Mouse (Mus musculus) intestine, postnatal 0 days (tissue): ENCODE results near the gene Gtf3c1. TPM values are rescaled to one million over a fixed set of nuclear protein-coding genes. Genes with fewer than 3 reads are reported as not detected.
"Not testable (repeated sequence)": the region's sequence is repeated elsewhere in the genome, so short reads cannot be mapped to it uniquely, and the experiment has no call there.

Experiments
- ATAC-seq: fragments of 200-750 bp; cut with Nextera tagmentation; 2 replicates; pipeline ENCODE4 v1.8.0; 2017; ENCODE audit warnings: mild to moderate bottlenecking, moderate TSS enrichment, moderate library complexity
- H3K27ac ChIP-seq: fragments of 300-500 bp; sonication (generic); 2 replicates; pipeline ENCODE4 v1.5.1; 2014; ENCODE audit warnings: mild to moderate bottlenecking, low read depth, low read length, moderate library complexity
- H3K27me3 ChIP-seq: fragments of 300-500 bp; sonication (generic); replicated peaks from 2 replicates; pipeline ENCODE4 v1.6.1; 2014; ENCODE audit warnings: low read length, mixed read lengths; ENCODE audit not compliant: control insufficient read depth, insufficient read depth
- H3K36me3 ChIP-seq: fragments of 300-500 bp; sonication (generic); 2 replicates; pipeline ENCODE4 v1.6.1; 2014; ENCODE audit warnings: mild to moderate bottlenecking, moderate library complexity; ENCODE audit not compliant: control insufficient read depth, insufficient read depth
- H3K4me1 ChIP-seq: fragments of 300-500 bp; sonication (generic); replicated peaks from 2 replicates; pipeline ENCODE4 v1.6.1; 2014; ENCODE audit warnings: antibody characterized with exemption, low read length, mixed read lengths; ENCODE audit not compliant: control insufficient read depth, insufficient read depth
- H3K4me2 ChIP-seq: fragments of 300-500 bp; sonication (generic); replicated peaks from 2 replicates; pipeline ENCODE4 v1.6.1; 2014; ENCODE audit warnings: low read depth, mild to moderate bottlenecking, moderate library complexity
- H3K4me3 ChIP-seq: fragments of 300-500 bp; sonication (generic); 2 replicates; pipeline ENCODE4 v1.5.1; 2014; ENCODE audit warnings: low read depth, low read length
- H3K9ac ChIP-seq: fragments of 300-500 bp; sonication (generic); 2 replicates; pipeline ENCODE4 v1.6.1; 2014; ENCODE audit warnings: mild to moderate bottlenecking, low read depth, low read length
- H3K9me3 ChIP-seq: fragments of 300-500 bp; sonication (generic); 2 replicates; pipeline ENCODE4 v1.6.1; 2016; ENCODE audit warnings: mixed run types; ENCODE audit not compliant: control insufficient read depth
- CTCF ChIP-seq: sonication (generic); IDR thresholded peaks from 2 replicates; pipeline ENCODE4 v1.5.1; 2016; ENCODE audit warnings: low read depth, mild to moderate bottlenecking, control low read depth, antibody characterized with exemption, moderate library complexity
- WGBS: fragments of 180-500 bp; shearing (Covaris S2); extraction: QIAGEN DNeasy Blood & Tissue Kit; methylation state at CpG from one replicate; pipeline ENCODE4 v1.1.7; 2014; 5-methylcytosine and 5-hydroxymethylcytosine counted together
- polyA plus RNA-seq: library from polyadenylated mRNA; unstranded; fragments of >200 nt; fragmentation: Nextera tagmentation; extraction: Ambion mirVana; gene quantifications from 2 replicates; pipeline ENCODE4 v1.2.1, GENCODE M21; 2015

Gtf3c1 gene
- polyA plus RNA-seq, 1 experiment from 2014 or later = 6.8 TPM

DNA sequence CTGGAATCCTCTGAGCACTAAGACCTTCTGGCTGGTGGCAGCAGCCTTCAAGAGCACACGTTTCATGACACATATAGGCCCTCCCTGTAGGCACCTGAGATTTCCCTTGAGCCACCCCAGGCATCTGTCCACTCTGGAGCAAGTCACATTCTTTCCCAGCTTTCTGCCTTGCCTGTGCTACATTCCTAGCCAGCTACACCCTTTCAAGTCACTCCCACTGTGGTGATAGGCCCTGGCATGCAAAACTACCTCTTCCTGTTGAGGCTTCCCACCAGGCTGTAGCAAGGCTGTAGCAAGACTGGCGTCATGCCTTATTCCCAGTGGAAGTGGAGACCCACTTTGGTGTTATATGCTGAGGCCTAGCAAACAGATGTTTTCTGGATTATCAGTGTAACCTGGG, 9.1 kb upstream of the Gtf3c1 start:
- H3K27me3 ChIP-seq = no peaks in the 10 kb centered on the region
- H3K4me3 ChIP-seq = no peak overlapping the region
- peak overlapping the region; percentile 55; the same call in 1 of the 2 replicates for H3K27ac ChIP-seq
- H3K9me3 ChIP-seq = no peaks in the 10 kb centered on the region
- ATAC-seq = peak; percentile 52
- no peaks in the 10 kb centered on the region for H3K36me3 ChIP-seq
- 0 out of 2 replicates have a peak, but pooled peaks cover 3% of the 10 kb centered on the region for H3K4me1 ChIP-seq
- no peak overlapping the region for H3K4me2 ChIP-seq
- H3K9ac ChIP-seq = no peak overlapping the region
- WGBS = 34% methylated on average over 2 of the region's 2 CpGs
- no peak for TF ChIP-seq CTCF

DNA sequence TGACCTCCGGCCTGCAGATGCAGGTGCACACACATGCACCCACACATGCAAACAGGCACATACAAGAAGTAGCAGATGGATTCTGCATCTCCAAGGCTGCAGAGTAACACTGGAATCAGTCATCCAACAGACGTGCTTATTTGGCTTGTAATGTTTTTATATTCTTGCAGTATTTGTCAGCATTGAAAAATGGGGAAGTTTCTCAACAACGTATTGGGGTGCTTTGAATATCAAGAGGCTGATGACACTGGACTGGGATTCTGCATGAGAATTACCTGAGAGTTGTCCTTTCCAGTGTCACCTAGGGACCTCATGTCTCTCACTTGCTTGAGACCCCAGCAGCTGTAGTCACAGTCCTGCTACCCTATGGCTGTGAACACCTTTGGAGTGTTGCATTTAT, 7.2 kb upstream of the Gtf3c1 start:
- Histone ChIP-seq H3K27me3 (no peaks in the 10 kb centered on the region), H3K4me3 (no peak overlapping the region), H3K27ac (no peak overlapping the region), H3K9ac (no peak overlapping the region), H3K36me3 (peaks cover 3% of the 10 kb centered on the region; the same call in 1 of the 2 replicates), H3K9me3 (no peaks in the 10 kb centered on the region), H3K4me1 (0 out of 2 replicates have a peak, but pooled peaks cover 3% of the 10 kb centered on the region), H3K4me2 (no peak overlapping the region)
- ATAC-seq = no peak
- no peak for TF ChIP-seq CTCF
- 74% methylated on average over 3 of the region's 3 CpGs for WGBS

DNA sequence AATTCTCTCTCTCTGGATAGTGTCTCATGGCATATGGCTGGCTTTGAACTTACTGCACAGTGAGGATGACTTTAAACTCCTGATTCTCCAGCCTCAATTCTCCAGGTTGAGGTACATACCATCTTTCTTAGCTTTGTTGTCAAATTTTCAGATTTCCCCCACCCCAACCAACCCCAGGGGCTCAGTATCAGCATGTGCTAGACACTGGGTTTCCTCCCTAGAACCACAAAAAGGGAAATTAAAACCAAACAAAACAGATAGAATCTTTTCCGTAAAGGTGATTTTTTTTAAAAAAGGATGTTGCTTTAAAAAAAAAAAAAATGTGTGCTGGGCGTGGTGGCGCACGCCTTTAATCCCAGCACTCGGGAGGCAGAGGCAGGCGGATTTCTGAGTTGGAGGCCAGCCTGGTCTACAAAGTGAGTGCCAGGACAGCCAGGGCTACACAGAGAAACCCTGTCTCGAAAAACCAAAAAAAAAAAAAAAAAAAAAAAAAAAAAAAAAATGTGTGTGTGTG, 6.0 kb upstream of the Gtf3c1 start:
- not testable (repeated sequence) for H3K9me3 ChIP-seq, H3K4me1 ChIP-seq, H3K4me3 ChIP-seq, H3K9ac ChIP-seq, H3K36me3 ChIP-seq, H3K4me2 ChIP-seq, H3K27me3 ChIP-seq, ATAC-seq, H3K27ac ChIP-seq
- 92% methylated on average over 6 of the region's 7 CpGs for WGBS

DNA sequence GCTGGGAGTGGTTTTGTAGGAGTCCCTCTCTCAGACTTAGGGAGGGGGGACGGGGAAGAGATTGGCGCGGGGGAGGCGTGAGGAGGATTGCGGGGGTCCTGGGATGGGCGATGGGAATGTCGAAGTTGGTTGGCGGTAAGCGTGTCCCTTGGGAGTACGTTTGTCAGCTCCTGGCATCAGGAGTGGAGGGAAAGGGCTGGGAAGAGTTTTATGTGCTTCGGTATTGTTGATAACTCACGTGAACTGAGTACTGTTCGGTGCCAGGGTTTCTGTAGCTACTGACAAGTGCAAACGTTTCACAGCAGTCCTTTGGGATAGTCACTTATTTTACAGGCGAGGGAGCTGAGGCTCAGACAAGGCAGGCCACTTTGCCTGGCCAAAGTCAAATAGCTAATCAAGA, 520 bp upstream of the Gtf3c1 start:
- WGBS = under 1% methylated on average over 15 of the region's 15 CpGs
- Histone ChIP-seq H3K4me1 (no peaks in the 10 kb centered on the region; the same call in 1 of the 2 replicates), H3K9me3 (no peaks in the 10 kb centered on the region), H3K9ac (peak overlapping the region; percentile 71), H3K36me3 (peaks cover 14% of the 10 kb centered on the region), H3K27me3 (no peaks in the 10 kb centered on the region), H3K4me2 (peak overlapping the region; percentile 92), H3K27ac (peak overlapping the region; percentile 51), H3K4me3 (peak overlapping the region; percentile 90)
- no peak for ATAC-seq
- no peak for TF ChIP-seq CTCF

DNA sequence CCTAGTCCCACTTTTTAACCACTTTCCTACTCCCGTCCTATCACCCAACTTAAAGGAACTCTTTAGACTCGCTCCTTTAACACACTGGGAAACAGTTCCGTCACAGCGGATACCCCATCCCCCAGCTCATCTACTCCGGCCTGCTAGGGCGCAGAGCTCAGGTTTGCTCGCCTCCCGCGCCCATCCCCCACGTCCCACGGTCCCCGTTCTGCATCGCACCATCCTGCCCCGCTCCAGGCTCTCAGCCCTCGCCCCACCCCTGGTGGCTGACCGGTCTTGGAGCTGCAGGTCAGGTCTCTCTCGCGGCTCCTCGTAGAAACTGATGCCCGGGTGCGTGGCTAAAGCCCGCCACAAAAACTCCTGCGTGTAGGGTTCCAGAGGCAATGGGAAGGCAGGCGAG, 394 bp downstream of the Gtf3c1 start:
- Histone ChIP-seq H3K4me3 (peak overlapping the region; percentile 90), H3K36me3 (peaks cover 23% of the 10 kb centered on the region), H3K27ac (peak overlapping the region; percentile 92), H3K27me3 (no peaks in the 10 kb centered on the region), H3K9me3 (no peaks in the 10 kb centered on the region), H3K4me2 (peak overlapping the region; percentile 92), H3K9ac (peak overlapping the region; percentile 83), H3K4me1 (no peaks in the 10 kb centered on the region; the same call in 1 of the 2 replicates)
- peak; percentile 72 for ATAC-seq
- under 1% methylated on average over 24 of the region's 24 CpGs for WGBS
- TF ChIP-seq CTCF = peak; percentile 47

DNA sequence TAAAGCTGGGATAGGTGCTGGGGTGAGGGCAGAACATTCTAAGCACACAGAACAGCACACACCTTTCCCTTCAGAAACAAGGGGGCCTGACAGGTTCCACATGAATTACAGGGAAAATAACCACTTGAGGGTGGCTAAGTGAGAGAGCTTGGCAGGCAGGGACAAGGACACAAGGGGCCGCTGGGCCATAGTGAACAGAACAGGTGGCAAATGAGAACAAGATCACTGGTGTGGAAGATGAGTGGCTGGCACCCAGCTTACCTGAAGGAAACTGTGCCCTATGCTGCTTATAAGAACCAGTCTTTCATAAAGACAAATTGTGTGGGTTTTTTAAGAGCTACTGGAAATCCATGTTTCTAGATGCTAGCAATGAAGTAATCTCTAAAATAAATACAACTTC, 4.8 kb downstream of the Gtf3c1 start:
- H3K4me3 ChIP-seq = no peak overlapping the region
- H3K9me3 ChIP-seq = 0 out of 2 replicates have a peak, but pooled peaks cover 2% of the 10 kb centered on the region
- TF ChIP-seq CTCF = no peak
- no peak overlapping the region for H3K9ac ChIP-seq
- H3K4me1 ChIP-seq = no peaks in the 10 kb centered on the region; the same call in 1 of the 2 replicates
- H3K27me3 ChIP-seq = no peaks in the 10 kb centered on the region
- no peak for ATAC-seq
- H3K36me3 ChIP-seq = peaks cover 62% of the 10 kb centered on the region
- no peak overlapping the region for H3K4me2 ChIP-seq
- 96% methylated on average over 1 of the region's 1 CpGs for WGBS
- H3K27ac ChIP-seq = no peak overlapping the region
